Mouse (Mus musculus) cortical plate, adult 2 months (tissue): ENCODE measurements around the gene Tldc2. TPM values are rescaled to one million over a fixed set of nuclear protein-coding genes. Genes with fewer than 3 reads are reported as not detected.

Source experiments
- H3K27ac ChIP-seq: fragments of 200-500 bp; 2 replicates; pipeline ENCODE4 v1.5.1; 2012; ENCODE audit warnings: low read length, control low read depth, inconsistent platforms; ENCODE audit not compliant: insufficient read depth
- H3K4me1 ChIP-seq: fragments of 200-500 bp; 2 replicates; pipeline ENCODE4 v1.6.1; 2011; ENCODE audit warnings: low read length; ENCODE audit not compliant: control insufficient read depth, insufficient read depth
- H3K4me3 ChIP-seq: fragments of 200-500 bp; 2 replicates; pipeline ENCODE4 v1.5.1; 2011; ENCODE audit warnings: mild to moderate bottlenecking, low read length, control low read depth; ENCODE audit not compliant: insufficient read depth
- CTCF ChIP-seq: fragments of 200-500 bp; IDR thresholded peaks from 2 replicates; pipeline ENCODE4 v1.5.1; 2011; ENCODE audit warnings: mild to moderate bottlenecking, control low read depth, low read length; ENCODE audit not compliant: insufficient read depth; ENCODE audit errors: extremely low read depth
- POLR2A ChIP-seq: fragments of 200-500 bp; IDR thresholded peaks from 2 replicates; pipeline ENCODE4 v1.6.1; 2011; ENCODE audit warnings: mild to moderate bottlenecking, low read length, control low read depth; ENCODE audit not compliant: insufficient read depth; ENCODE audit errors: extremely low read depth
- polyA plus RNA-seq: library from polyadenylated mRNA; depleted of rRNA; stranded (reverse); fragments of >200 nt; gene quantifications from 2 replicates; pipeline ENCODE4 v1.2.3, GENCODE M21; 2012; rRNA removed

Gene Tldc2
- polyA plus RNA-seq, 1 experiment = not detected

DNA sequence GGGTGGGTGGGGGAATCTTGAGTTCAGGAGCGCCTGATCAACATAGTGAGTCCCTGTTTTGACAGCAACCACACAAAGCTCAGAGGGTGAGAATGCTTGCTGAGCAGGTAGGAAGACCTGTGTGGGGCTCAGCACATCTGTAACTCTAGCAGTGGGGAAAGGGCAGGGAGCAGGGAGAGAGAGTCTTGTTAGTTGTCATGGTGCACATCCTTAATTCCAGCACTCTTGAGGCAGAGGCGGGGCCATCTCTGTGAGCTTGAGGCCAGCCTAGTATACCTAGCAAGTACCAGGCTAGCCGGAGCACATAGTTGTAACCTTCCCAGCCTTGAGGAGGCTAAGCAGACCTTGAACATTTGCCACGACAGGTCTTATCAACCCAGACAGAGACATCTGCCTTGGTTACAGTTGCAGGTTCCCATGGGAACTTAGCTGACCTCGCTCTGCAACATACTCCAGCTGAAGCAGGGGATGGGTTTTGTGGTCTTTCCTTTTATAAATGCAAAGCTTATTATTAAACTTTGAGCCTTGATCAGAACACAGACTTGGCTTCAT is 52.5 kb downstream of the Tldc2 start:
- Histone ChIP-seq H3K4me3 (no peak overlapping the region), H3K4me1 (no peaks in the 10 kb centered on the region), H3K27ac (no peak overlapping the region)
- no peak for TF ChIP-seq POLR2A
- TF ChIP-seq CTCF = no peak

DNA sequence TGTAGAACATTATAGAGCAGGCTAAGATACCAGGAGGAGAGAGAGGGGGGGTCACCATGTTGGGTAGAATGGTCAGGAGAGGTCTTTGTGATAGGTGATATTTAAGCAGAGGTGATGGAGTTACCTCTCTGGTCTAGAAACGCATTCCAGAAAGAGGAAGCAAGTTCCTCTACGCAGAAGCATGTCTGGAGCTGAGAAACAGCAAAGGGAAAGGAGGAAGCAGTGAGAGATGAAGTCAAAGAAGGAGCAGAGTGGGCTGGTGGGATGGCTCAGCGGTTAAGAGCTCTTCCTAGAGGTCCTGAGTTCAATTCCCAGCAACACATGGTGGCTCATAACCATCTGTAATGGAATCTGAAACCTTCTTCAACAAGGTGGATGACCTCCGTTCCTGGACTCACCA is 55.1 kb downstream of the Tldc2 start:
- Histone ChIP-seq H3K4me1 (no peaks in the 10 kb centered on the region), H3K27ac (no peak overlapping the region), H3K4me3 (no peak overlapping the region)
- TF ChIP-seq CTCF = no peak

DNA sequence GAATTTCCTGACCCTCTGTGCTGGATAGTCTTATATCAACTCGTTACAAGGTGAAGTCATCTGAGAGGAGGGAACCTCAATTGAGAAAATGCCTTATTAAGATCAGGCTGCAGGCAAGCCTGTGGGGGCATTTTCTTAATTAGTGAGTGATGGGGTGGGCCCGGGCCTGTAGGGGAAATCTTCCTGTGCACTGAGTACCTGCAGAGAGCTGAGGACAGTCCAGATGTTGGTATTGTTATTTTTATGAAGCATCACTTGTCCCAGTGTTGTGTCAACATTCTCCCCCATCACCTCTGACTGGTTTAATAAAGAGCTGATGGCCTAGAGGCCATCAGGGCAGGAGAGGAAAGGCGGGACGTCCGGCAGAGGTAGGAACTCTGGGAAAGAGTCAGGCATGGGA is 57.3 kb downstream of the Tldc2 start:
- no peak overlapping the region for H3K4me3 ChIP-seq
- H3K27ac ChIP-seq = no peak overlapping the region
- no peaks in the 10 kb centered on the region for H3K4me1 ChIP-seq
- TF ChIP-seq CTCF (no peak), POLR2A (no peak)

DNA sequence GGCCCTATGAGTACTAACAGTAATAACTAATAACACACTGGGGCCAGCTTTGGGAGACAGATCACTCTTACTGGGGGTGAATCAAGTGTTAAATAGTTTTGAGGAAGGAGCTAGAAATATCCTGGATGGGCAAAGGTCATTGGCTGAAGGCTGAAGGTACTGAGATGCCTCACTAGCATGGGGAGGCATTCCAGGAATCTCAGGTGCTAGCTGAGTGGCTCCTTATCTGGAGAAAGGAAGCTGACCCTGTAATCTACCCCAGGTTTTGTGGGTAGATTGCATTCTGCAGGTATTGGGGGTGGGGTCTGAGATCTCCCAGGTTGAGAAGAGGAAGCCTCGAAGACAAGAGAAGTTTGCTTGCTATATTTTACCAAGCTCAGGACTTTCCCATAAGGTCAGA is 58.3 kb downstream of the Tldc2 start:
- Histone ChIP-seq H3K27ac (no peak overlapping the region), H3K4me3 (no peak overlapping the region), H3K4me1 (no peaks in the 10 kb centered on the region)
- no peak for TF ChIP-seq CTCF
- no peak for TF ChIP-seq POLR2A

Other genes with a start within 250 kb of the Tldc2 start
- 1.1 and 1.7 TPM in 2 replicates for gene Tgif2, start 247.0 kb upstream of the Tldc2 start, polyA plus RNA-seq
- 3.0 and 4.0 TPM in 2 replicates for gene 4930518I15Rik, start 229.1 kb upstream of the Tldc2 start, polyA plus RNA-seq
- gene Rab5if, start 223.9 kb upstream of the Tldc2 start, polyA plus RNA-seq = 100 and 110 TPM in 2 replicates
- 0.67 and 0.85 TPM in 2 replicates for gene Sla2, start 199.9 kb upstream of the Tldc2 start, polyA plus RNA-seq
- 585 and 611 TPM in 2 replicates for gene Ndrg3, start 95.0 kb upstream of the Tldc2 start, polyA plus RNA-seq
- gene Dsn1, start 79.9 kb upstream of the Tldc2 start, polyA plus RNA-seq = 5.4 and 5.8 TPM in 2 replicates
- 5.8 and 6.8 TPM in 2 replicates for gene Soga1, start 7.8 kb upstream of the Tldc2 start, polyA plus RNA-seq
- gene Samhd1, start 48.2 kb downstream of the Tldc2 start, polyA plus RNA-seq = 14.7 and 15.9 TPM in 2 replicates
- 1.5 and 2.0 TPM in 2 replicates for gene Rbl1, start 117.5 kb downstream of the Tldc2 start, polyA plus RNA-seq
- gene Rpn2, start 192.0 kb downstream of the Tldc2 start, polyA plus RNA-seq = 118 and 119 TPM in 2 replicates
- gene Mroh8, start 192.5 kb downstream of the Tldc2 start, polyA plus RNA-seq = 1.3 and 1.5 TPM in 2 replicates